ENCODE assay signal across 31 mouse cellular contexts in the genomic region with DNA sequence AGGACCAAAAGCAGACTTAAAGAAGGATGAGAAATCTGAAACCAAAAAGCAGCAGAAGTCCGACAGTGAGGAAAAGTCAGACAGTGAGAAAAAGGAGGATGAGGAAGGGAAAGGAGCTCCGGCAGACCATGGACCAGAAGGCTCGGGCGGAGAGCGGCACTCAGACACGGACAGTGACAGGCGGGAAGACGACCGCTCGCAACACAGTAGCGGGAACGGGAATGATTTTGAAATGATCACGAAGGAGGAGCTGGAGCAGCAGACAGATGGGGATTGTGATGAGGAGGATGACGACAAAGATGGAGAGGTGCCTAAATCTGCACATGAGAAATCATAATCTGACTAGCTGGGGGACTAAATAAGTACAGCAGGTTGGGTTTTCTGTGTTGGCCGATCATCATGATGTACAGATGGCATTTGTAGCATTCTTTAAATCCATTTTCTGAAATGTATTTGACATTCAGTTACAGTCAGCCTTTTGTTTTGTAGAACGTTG. TPM values are rescaled to one million over a fixed set of nuclear protein-coding genes. Genes with fewer than 3 reads are reported as not detected.
DNase-seq lines count a peak whose midpoint lies in the region; ATAC-seq and TF ChIP-seq lines count a peak whose summit lies in the region.
"Had no signal": no experiment of that assay in that cellular context is flagged by ENCODE, and none has a peak within 500 bp of the region (broad histone marks: within the 10 kb centered on the region; RNA-seq: fewer than 3 reads in every experiment).

No protein-coding gene starts in this region.

- 93% methylated on average over 16 of the region's 16 CpGs for WGBS in liver, embryonic 11.5 days
- WGBS in midbrain, embryonic 14.5 days = 97% methylated on average over 16 of the region's 16 CpGs

- H3K27me3 ChIP-seq in liver, embryonic 11.5 days (replicated peaks; ENCODE audit: control insufficient read depth, insufficient read depth, low read length) = no peaks in the 10 kb centered on the region
- H3K27me3 ChIP-seq in midbrain, embryonic 14.5 days (ENCODE audit: control insufficient read depth, insufficient read depth, low read length) = no peaks in the 10 kb centered on the region
- H3K27me3 ChIP-seq: CH12.LX; embryonic facial prominence, embryonic 13.5 days; forebrain, embryonic 13.5 days; heart, embryonic 12.5 days; heart, embryonic 15.5 days; hindbrain, embryonic 15.5 days; Patski had no signal

- no peaks in the 10 kb centered on the region for H3K9me3 ChIP-seq in liver, embryonic 11.5 days (ENCODE audit: control insufficient read depth, low read length)
- H3K9me3 ChIP-seq in midbrain, embryonic 14.5 days (ENCODE audit: control insufficient read depth, low read length) = no peaks in the 10 kb centered on the region
- H3K9me3 ChIP-seq: embryonic facial prominence, embryonic 10.5 days; embryonic facial prominence, embryonic 13.5 days; forebrain, embryonic 13.5 days; G1E; heart, embryonic 12.5 days; heart, embryonic 15.5 days; hindbrain, embryonic 15.5 days had no signal

- DNase-seq in layer of hippocampus, adult 11-12 months (ENCODE audit: low spot score) = peak; percentile 21
- no peak for DNase-seq in layer of hippocampus, adult 9-10 months (ENCODE audit: low spot score)
- peak; percentile 63 to 64 for DNase-seq in layer of hippocampus, adult 2 months (ENCODE audit: low spot score in 2 of 2)
- peak; percentile 14 to 20 for DNase-seq in layer of hippocampus, postnatal 10 days (ENCODE audit: low spot score in 2 of 2)
- peak; percentile 24 to 33 for DNase-seq in layer of hippocampus, postnatal 36 days
- DNase-seq in liver, embryonic 11.5 days (ENCODE audit: low spot score) = no peak
- DNase-seq in midbrain, embryonic 14.5 days = no peak
- DNase-seq: adrenal gland, adult 2 months; adrenal gland, postnatal 14 days; B cell, adult 2 months; cerebellum, adult 18-20 months; cerebellum, adult 9-10 months; cerebellum, postnatal 14 days; embryo, embryonic 11 days; gastrocnemius, postnatal 10 days; gastrocnemius, postnatal 36 days; heart, adult 18-20 months; heart, postnatal 10 days; heart, postnatal 4 days had no signal

- ATAC-seq in granulocyte monocyte progenitor cell, adult 5-6 weeks (replicated peaks; ENCODE audit: poor library complexity, severe bottlenecking) = no peak
- ATAC-seq in liver, embryonic 11.5 days (replicated peaks; ENCODE audit: low FRiP score) = no peak
- no peak for ATAC-seq in midbrain, embryonic 14.5 days (ENCODE audit: low FRiP score, low TSS enrichment)
- ATAC-seq: forebrain, embryonic 13.5 days; forebrain, embryonic 16.5 days; Patski had no signal

- no peaks in the 10 kb centered on the region for H3K4me1 ChIP-seq in liver, embryonic 11.5 days (replicated peaks; ENCODE audit: control insufficient read depth, insufficient read depth, low read length)
- no peaks in the 10 kb centered on the region for H3K4me1 ChIP-seq in midbrain, embryonic 14.5 days (ENCODE audit: control insufficient read depth, insufficient read depth, low read length)
- H3K4me1 ChIP-seq: embryonic facial prominence, embryonic 10.5 days; embryonic facial prominence, embryonic 13.5 days; forebrain, embryonic 13.5 days; heart, embryonic 12.5 days; heart, embryonic 15.5 days; hindbrain, embryonic 15.5 days had no signal

- H3K4me3 ChIP-seq in layer of hippocampus, adult 2 months = no peak overlapping the region
- no peak overlapping the region for H3K4me3 ChIP-seq in liver, embryonic 11.5 days (ENCODE audit: low read depth, low read length)
- no peak overlapping the region for H3K4me3 ChIP-seq in midbrain, embryonic 14.5 days (replicated peaks; ENCODE audit: low read depth, low read length)
- H3K4me3 ChIP-seq: embryonic facial prominence, embryonic 10.5 days; embryonic facial prominence, embryonic 13.5 days; erythroblast, embryonic 14.5 days; forebrain, embryonic 13.5 days; heart, embryonic 12.5 days; heart, embryonic 15.5 days; hindbrain, embryonic 15.5 days had no signal

- no peak overlapping the region for H3K27ac ChIP-seq in layer of hippocampus, adult 2 months
- no peak overlapping the region for H3K27ac ChIP-seq in liver, embryonic 11.5 days (ENCODE audit: low read depth, low read length)
- H3K27ac ChIP-seq in midbrain, embryonic 14.5 days (replicated peaks; ENCODE audit: low read depth, low read length) = no peak overlapping the region
- H3K27ac ChIP-seq: embryonic facial prominence, embryonic 10.5 days; embryonic facial prominence, embryonic 13.5 days; forebrain, embryonic 13.5 days; heart, embryonic 15.5 days; hindbrain, embryonic 15.5 days had no signal

- no peak overlapping the region for H3K9ac ChIP-seq in liver, embryonic 11.5 days (ENCODE audit: low read depth, low read length)
- H3K9ac ChIP-seq in midbrain, embryonic 14.5 days (replicated peaks; ENCODE audit: low read length) = no peak overlapping the region
- H3K9ac ChIP-seq: embryonic facial prominence, embryonic 13.5 days; forebrain, embryonic 13.5 days; heart, embryonic 12.5 days; heart, embryonic 15.5 days; hindbrain, embryonic 15.5 days had no signal

- TF ChIP-seq CTCF in layer of hippocampus, adult 2 months (conservative IDR thresholded peaks at IDR 0.05) = no peak

- peaks cover 14% of the 10 kb centered on the region for H3K36me3 ChIP-seq in liver, embryonic 11.5 days (ENCODE audit: control insufficient read depth, insufficient read depth, low read length)
- peaks cover 67% of the 10 kb centered on the region for H3K36me3 ChIP-seq in midbrain, embryonic 14.5 days (ENCODE audit: control insufficient read depth, insufficient read depth, low read length)

- no peak overlapping the region for H3K4me2 ChIP-seq in liver, embryonic 11.5 days
- no peak overlapping the region for H3K4me2 ChIP-seq in midbrain, embryonic 14.5 days (ENCODE audit: low read length)
- H3K4me2 ChIP-seq: embryonic facial prominence, embryonic 13.5 days; forebrain, embryonic 13.5 days; heart, embryonic 12.5 days; heart, embryonic 15.5 days; hindbrain, embryonic 15.5 days had no signal

RNA-seq across cellular contexts. Expression of gene Sec62, which starts 26.0 kb away (rescaled TPM):
- 10 to 100 TPM; 90.1 to 96.4 TPM for total RNA-seq in layer of hippocampus, adult 2 months (2021)
- total RNA-seq in layer of hippocampus, postnatal 10 days (2021) = 10 to 100 TPM; 88.0 to 92.5 TPM
- 100 to 1,000 TPM; 102 to 105 TPM for total RNA-seq in layer of hippocampus, postnatal 36 days (2021)
- total RNA-seq in granulocyte monocyte progenitor cell, adult 5-6 weeks (2014; fragmentation: Nextera tagmentation) = 55.9 and 87.3 TPM in 2 replicates
- 98.6 and 99.8 TPM in 2 replicates for total RNA-seq in granulocyte monocyte progenitor cell, adult 5-6 weeks (2017)
- polyA plus RNA-seq in liver, embryonic 11.5 days (2014; fragmentation: Nextera tagmentation; extraction: Ambion mirVana) = 64.8 and 73.5 TPM in 2 replicates
- 102 and 110 TPM in 2 replicates for polyA plus RNA-seq in midbrain, embryonic 14.5 days (2014; fragmentation: Nextera tagmentation; extraction: Ambion mirVana)

RNA-seq across cellular contexts. Expression of gene Gpr160, which starts 37.1 kb away (rescaled TPM):
- total RNA-seq in layer of hippocampus, adult 2 months (2021) = under 1 TPM; 0.37 to 0.79 TPM
- 1 to 10 TPM; 1.4 to 1.5 TPM for total RNA-seq in layer of hippocampus, postnatal 10 days (2021)
- 1 to 10 TPM in 1 of 2 experiments, not detected in 1; 1.1 TPM for total RNA-seq in layer of hippocampus, postnatal 36 days (2021)
- total RNA-seq in granulocyte monocyte progenitor cell, adult 5-6 weeks (2014; fragmentation: Nextera tagmentation) = 62.9 and 64.4 TPM in 2 replicates
- 50.5 and 70.7 TPM in 2 replicates for total RNA-seq in granulocyte monocyte progenitor cell, adult 5-6 weeks (2017)
- polyA plus RNA-seq in liver, embryonic 11.5 days (2014; fragmentation: Nextera tagmentation; extraction: Ambion mirVana) = 1.4 and 2.8 TPM in 2 replicates
- polyA plus RNA-seq in midbrain, embryonic 14.5 days (2014; fragmentation: Nextera tagmentation; extraction: Ambion mirVana) = 0.34 and 0.91 TPM in 2 replicates
- polyA plus RNA-seq: G1E had no signal

Comparison
In these comparisons a context has a peak if more than half of its experiments do, and no peak if none do; other contexts are left out.
1. DNase-seq: peak in layer of hippocampus, adult 11-12 months (single experiment), layer of hippocampus, adult 2 months (2 of 2), layer of hippocampus, postnatal 10 days (2 of 2) and layer of hippocampus, postnatal 36 days (2 of 2); none in layer of hippocampus, adult 9-10 months (single experiment), liver, embryonic 11.5 days (single experiment) and midbrain, embryonic 14.5 days (single experiment).
2. RNA of gene Gpr160, which starts 37.1 kb away (total RNA-seq): 50.5 to 70.7 TPM in granulocyte monocyte progenitor cell, adult 5-6 weeks; 1.4 to 1.5 TPM in layer of hippocampus, postnatal 10 days, 1.1 TPM in layer of hippocampus, postnatal 36 days and 0.37 to 0.79 TPM in layer of hippocampus, adult 2 months; every median in the first group is over 10 times any median in the second.